Mouse (Mus musculus) erythroblast, embryonic 14.5 days (primary cell): ENCODE results near the gene Pjvk.

Experiments used
- GATA1 ChIP-seq: IDR thresholded peaks from 2 replicates; pipeline ENCODE4 v1.6.1; 2012; ENCODE audit warnings: low read length, inconsistent platforms, mixed read lengths
- TAL1 ChIP-seq: IDR thresholded peaks from 3 replicates; pipeline ENCODE4 v1.6.1; 2012; ENCODE audit warnings: low read length, inconsistent platforms, mixed read lengths

DNA sequence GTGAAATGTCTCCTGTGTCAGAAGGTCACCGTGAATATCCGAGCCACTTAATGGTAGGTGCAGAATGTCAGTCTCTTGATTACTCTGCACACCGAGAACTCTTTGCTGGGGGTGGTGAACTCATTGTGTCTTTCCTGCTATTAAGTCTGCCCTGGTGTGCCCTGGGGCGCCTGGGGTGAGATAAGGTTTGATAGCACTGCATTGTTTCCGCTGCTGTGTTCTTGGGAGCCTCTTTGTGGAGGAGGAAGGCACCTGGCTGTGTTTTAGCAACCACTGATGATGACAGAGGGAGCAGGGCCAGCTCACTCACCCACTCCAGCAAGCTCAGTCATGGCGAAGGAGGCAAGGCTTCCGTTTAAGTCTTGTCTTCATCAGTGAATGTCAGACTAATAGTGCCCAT lies 39.9 kb downstream of the Pjvk start:
- TF ChIP-seq TAL1 (no peak), GATA1 (no peak)
